Mouse (Mus musculus) small intestine, adult 2 months (tissue): Measurements from ENCODE around the gene Akr1b3.

Experiments
- CTCF ChIP-seq: fragments of 200-500 bp; IDR thresholded peaks from 2 replicates; pipeline ENCODE4 v1.5.1; 2012; ENCODE audit warnings: low read depth, mild to moderate bottlenecking, control low read depth, inconsistent platforms, low read length, moderate library complexity, mixed read lengths; ENCODE audit not compliant: insufficient replicate concordance, insufficient read length; ENCODE audit errors: extremely low read depth
- POLR2A ChIP-seq: fragments of 200-500 bp; IDR thresholded peaks from 2 replicates; pipeline ENCODE4 v1.6.1; 2012; ENCODE audit warnings: low read depth, mild to moderate bottlenecking, control low read depth, inconsistent platforms, low read length, moderate library complexity

GRCm38 (mm10) chr6:34341991-34342390 is 24.7 kb upstream of the Akr1b3 start:
- TF ChIP-seq POLR2A = no peak
- TF ChIP-seq CTCF = no peak
